Mouse (Mus musculus) thymus, postnatal 0 days (tissue): ENCODE results near the gene Olfr615. TPM values are rescaled to one million over a fixed set of nuclear protein-coding genes. Genes with fewer than 3 reads are reported as not detected.
"Not testable (repeated sequence)": the region's sequence is repeated elsewhere in the genome, so short reads cannot be mapped to it uniquely, and the experiment has no call there.

Experiments used
- DNase-seq: peaks from one replicate; pipeline ENCODE4 v3.0.0-alpha.2; 2015; ENCODE audit warnings: low spot score
- microRNA-seq: library from miRNA; unstranded; fragments of <30 nt; microRNA quantifications from one replicate; pipeline ENCODE4, GENCODE M21; 2016; ENCODE audit warnings: borderline number of aligned reads
- polyA plus RNA-seq: library from polyadenylated mRNA; unstranded; fragments of >200 nt; fragmentation: Nextera tagmentation; extraction: Ambion mirVana; gene quantifications from 2 replicates; pipeline ENCODE4 v1.2.1, GENCODE M21; 2015

Olfr615 gene
- not detected in 2 replicates for polyA plus RNA-seq

GRCm38 (mm10) chr7:103555779-103556178 lies at the start of gene Olfr615:
Gene Olfr615, plus strand, starts transcription at chr7:103556079.
- DNase-seq = no peak

GRCm38 (mm10) chr7:103512022-103512421 lies 43.9 kb upstream of the Olfr615 start, which contains the start of gene Olfr610:
Gene Olfr610, minus strand, starts transcription at chr7:103512122.
- no peak for DNase-seq

- DNase-seq = not testable (repeated sequence)
Observed at GRCm38 (mm10) chr7:103520746-103521145, 35.1 kb upstream of the Olfr615 start, which contains the start of gene Olfr611. Gene Olfr611, minus strand, starts transcription at chr7:103520846.

- DNase-seq = not testable (repeated sequence)
Observed at GRCm38 (mm10) chr7:103542617-103543016, 13.3 kb upstream of the Olfr615 start, which contains the start of gene Olfr612. Gene Olfr612, minus strand, starts transcription at chr7:103542717.

GRCm38 (mm10) chr7:103547774-103548173 lies 8.1 kb upstream of the Olfr615 start, which contains the start of gene Olfr613:
Gene Olfr613, plus strand, starts transcription at chr7:103548074.
- DNase-seq = no peak

GRCm38 (mm10) chr7:103569043-103569442 lies 13.2 kb downstream of the Olfr615 start, which contains the start of gene Olfr616:
Gene Olfr616, minus strand, starts transcription at chr7:103569143.
- DNase-seq = no peak

GRCm38 (mm10) chr7:103572761-103573160 lies 16.9 kb downstream of the Olfr615 start, which contains the start of gene Olfr617:
Gene Olfr617, plus strand, starts transcription at chr7:103573061.
- DNase-seq = no peak

GRCm38 (mm10) chr7:103589803-103590202 lies 33.9 kb downstream of the Olfr615 start, which contains the start of gene Olfr618:
Gene Olfr618, plus strand, starts transcription at chr7:103590103.
- no peak for DNase-seq

GRCm38 (mm10) chr7:103600275-103600674 lies 44.4 kb downstream of the Olfr615 start, which contains the start of gene Olfr619:
Gene Olfr619, plus strand, starts transcription at chr7:103600575.
- no peak for DNase-seq

- no peak for DNase-seq
Observed at GRCm38 (mm10) chr7:103607425-103607824, 51.5 kb downstream of the Olfr615 start.

GRCm38 (mm10) chr7:103612434-103612833 lies 56.6 kb downstream of the Olfr615 start, which contains the start of gene Olfr620:
Gene Olfr620, minus strand, starts transcription at chr7:103612534.
- DNase-seq = no peak

Small RNA genes within 50 kb of the gene (microRNA-seq; reads per million reads assigned to microRNA genes)
- gene Gm26506 = not detected

Other genes with a start within 250 kb of the Olfr615 start
- gene Olfr597, start 239.8 kb upstream of the Olfr615 start, polyA plus RNA-seq = not detected in 2 replicates
- gene Olfr598, start 232.5 kb upstream of the Olfr615 start, polyA plus RNA-seq = not detected in 2 replicates
- gene Olfr599, start 220.2 kb upstream of the Olfr615 start, polyA plus RNA-seq = not detected in 2 replicates
- not detected in 2 replicates for gene Olfr600, start 206.4 kb upstream of the Olfr615 start, polyA plus RNA-seq
- not detected in 2 replicates for gene Olfr601, start 193.4 kb upstream of the Olfr615 start, polyA plus RNA-seq
- not detected in 2 replicates for gene Olfr603, start 169.9 kb upstream of the Olfr615 start, polyA plus RNA-seq
- gene Usp17lc, start 141.0 kb upstream of the Olfr615 start, polyA plus RNA-seq = not detected in 2 replicates
- gene Olfr605, start 110.6 kb upstream of the Olfr615 start, polyA plus RNA-seq = not detected in 2 replicates
- not detected in 2 replicates for gene Olfr606, start 107.0 kb upstream of the Olfr615 start, polyA plus RNA-seq
- not detected in 2 replicates for gene Olfr607, start 91.9 kb upstream of the Olfr615 start, polyA plus RNA-seq
- gene Olfr608, start 86.2 kb upstream of the Olfr615 start, polyA plus RNA-seq = not detected in 2 replicates
- not detected in 2 replicates for gene Olfr609, start 58.0 kb upstream of the Olfr615 start, polyA plus RNA-seq
- gene Olfr610, start 44.0 kb upstream of the Olfr615 start, polyA plus RNA-seq = not detected in 2 replicates
- gene Olfr611, start 35.2 kb upstream of the Olfr615 start, polyA plus RNA-seq = not detected in 2 replicates
- gene Olfr612, start 13.4 kb upstream of the Olfr615 start, polyA plus RNA-seq = not detected in 2 replicates
- gene Olfr613, start 8.0 kb upstream of the Olfr615 start, polyA plus RNA-seq = not detected in 2 replicates
- not detected in 2 replicates for gene Olfr616, start 13.1 kb downstream of the Olfr615 start, polyA plus RNA-seq
- not detected in 2 replicates for gene Olfr617, start 17.0 kb downstream of the Olfr615 start, polyA plus RNA-seq
- gene Olfr618, start 34.0 kb downstream of the Olfr615 start, polyA plus RNA-seq = not detected in 2 replicates
- not detected in 2 replicates for gene Olfr619, start 44.5 kb downstream of the Olfr615 start, polyA plus RNA-seq
- gene Olfr620, start 56.5 kb downstream of the Olfr615 start, polyA plus RNA-seq = not detected in 2 replicates
- not detected in 2 replicates for gene Olfr622, start 86.6 kb downstream of the Olfr615 start, polyA plus RNA-seq
- gene Olfr623, start 107.6 kb downstream of the Olfr615 start, polyA plus RNA-seq = not detected in 2 replicates
- not detected in 2 replicates for gene Olfr624, start 115.1 kb downstream of the Olfr615 start, polyA plus RNA-seq
- gene Olfr625-ps1, start 126.6 kb downstream of the Olfr615 start, polyA plus RNA-seq = not detected in 2 replicates
- not detected in 2 replicates for gene Olfr243, start 158.6 kb downstream of the Olfr615 start, polyA plus RNA-seq
- gene Olfr628, start 174.3 kb downstream of the Olfr615 start, polyA plus RNA-seq = not detected in 2 replicates
- not detected in 2 replicates for gene Olfr629, start 188.9 kb downstream of the Olfr615 start, polyA plus RNA-seq
- gene Olfr630, start 201.3 kb downstream of the Olfr615 start, polyA plus RNA-seq = not detected in 2 replicates
- gene Olfr69, start 215.5 kb downstream of the Olfr615 start, polyA plus RNA-seq = not detected in 2 replicates
- not detected in 2 replicates for gene Olfr68, start 223.6 kb downstream of the Olfr615 start, polyA plus RNA-seq
- not detected in 2 replicates for gene Olfr67, start 235.7 kb downstream of the Olfr615 start, polyA plus RNA-seq